In genomic region chr6:114398626-114399025, GRCm38 (mm10) we compare ENCODE assay signal across 8 mouse cellular contexts. TPM values are rescaled to one million over a fixed set of nuclear protein-coding genes. Genes with fewer than 3 reads are reported as not detected.
DNase-seq lines count a peak whose midpoint lies in the region; ATAC-seq and TF ChIP-seq lines count a peak whose summit lies in the region.

No protein-coding gene starts in this region.

- 5% methylated on average over 9 of the region's 9 CpGs for WGBS in lung, embryonic 15.5 days
- 12% methylated on average over 9 of the region's 9 CpGs for WGBS in heart, postnatal 0 days
- 3% methylated on average over 9 of the region's 9 CpGs for WGBS in midbrain, embryonic 14.5 days

- H3K4me3 ChIP-seq in lung, embryonic 15.5 days: peak overlapping the region; percentile 48; the same call in 1 of the 2 replicates
- peak overlapping the region; percentile 52 for H3K4me3 ChIP-seq in heart, postnatal 0 days (ENCODE audit: low read depth, low read length)
- 0 out of 2 replicates have a peak overlapping the region, but pooled peaks have one; percentile 50 for H3K4me3 ChIP-seq in midbrain, embryonic 14.5 days (replicated peaks; ENCODE audit: low read depth, low read length)

- no peak for DNase-seq in lung, postnatal 25 days (ENCODE audit: low spot score)
- peak; percentile 44 for DNase-seq in embryo, embryonic 9.5 days (ENCODE audit: extremely low spot score)
- no peak for DNase-seq in heart, postnatal 0 days (ENCODE audit: low spot score)
- DNase-seq in kidney, postnatal 25 days: peak; percentile 41 to 43
- DNase-seq in midbrain, embryonic 14.5 days: peak; percentile 58
- no peak for DNase-seq in spleen, postnatal 4 days (ENCODE audit: low spot score in 2 of 2)
- no peak for DNase-seq in adipocyte (ENCODE audit: low spot score)

- H3K4me1 ChIP-seq in lung, embryonic 15.5 days: peaks cover 26% of the 10 kb centered on the region
- peaks cover 12% of the 10 kb centered on the region for H3K4me1 ChIP-seq in heart, postnatal 0 days (ENCODE audit: control insufficient read depth, insufficient read depth)
- H3K4me1 ChIP-seq in midbrain, embryonic 14.5 days (ENCODE audit: control insufficient read depth, insufficient read depth, low read length): 0 out of 2 replicates have a peak, but pooled peaks cover 20% of the 10 kb centered on the region

- TF ChIP-seq CTCF in heart, postnatal 0 days (IDR thresholded peaks at IDR 0.05; ENCODE audit: low read depth): peak; percentile 16; the same call in 1 of the 2 replicates

- no peak for ATAC-seq in lung, embryonic 15.5 days (ENCODE audit: borderline replicate concordance, extremely low read depth, low FRiP score, low TSS enrichment)
- ATAC-seq in heart, postnatal 0 days (ENCODE audit: insufficient read depth, low read depth): no peak
- ATAC-seq in midbrain, embryonic 14.5 days (ENCODE audit: low FRiP score, low TSS enrichment): peak; percentile 50; the same call in 1 of the 2 replicates

- TF ChIP-seq EP300 in heart, postnatal 0 days (IDR thresholded peaks at IDR 0.05; ENCODE audit: low read depth): no peak

- H3K27ac ChIP-seq in lung, embryonic 15.5 days: no peak overlapping the region
- no peak overlapping the region for H3K27ac ChIP-seq in heart, postnatal 0 days (ENCODE audit: low read depth)
- no peak overlapping the region for H3K27ac ChIP-seq in midbrain, embryonic 14.5 days (replicated peaks; ENCODE audit: low read depth, low read length)

- no peak overlapping the region for H3K9ac ChIP-seq in lung, embryonic 15.5 days
- no peak overlapping the region for H3K9ac ChIP-seq in heart, postnatal 0 days (replicated peaks; ENCODE audit: low read depth, low read length)
- H3K9ac ChIP-seq in midbrain, embryonic 14.5 days (replicated peaks; ENCODE audit: low read length): no peak overlapping the region

- peak overlapping the region; percentile 95 for H3K4me2 ChIP-seq in lung, embryonic 15.5 days
- H3K4me2 ChIP-seq in heart, postnatal 0 days (ENCODE audit: low read depth, low read length): no peak overlapping the region
- H3K4me2 ChIP-seq in midbrain, embryonic 14.5 days (ENCODE audit: low read length): peak overlapping the region; percentile 93

- H3K27me3 ChIP-seq in lung, embryonic 15.5 days: peaks cover 63% of the 10 kb centered on the region
- H3K27me3 ChIP-seq in heart, postnatal 0 days (ENCODE audit: control insufficient read depth, insufficient read depth, low read length): peaks cover 60% of the 10 kb centered on the region
- peaks cover 31% of the 10 kb centered on the region for H3K27me3 ChIP-seq in midbrain, embryonic 14.5 days (ENCODE audit: control insufficient read depth, insufficient read depth, low read length)

- H3K9me3 ChIP-seq in lung, embryonic 15.5 days: 0 out of 2 replicates have a peak, but pooled peaks cover 4% of the 10 kb centered on the region
- no peaks in the 10 kb centered on the region for H3K9me3 ChIP-seq in heart, postnatal 0 days (replicated peaks; ENCODE audit: control insufficient read depth, low read length)
- H3K9me3 ChIP-seq in midbrain, embryonic 14.5 days (ENCODE audit: control insufficient read depth, low read length): no peaks in the 10 kb centered on the region

- no peaks in the 10 kb centered on the region for H3K36me3 ChIP-seq in lung, embryonic 15.5 days
- H3K36me3 ChIP-seq in heart, postnatal 0 days (replicated peaks; ENCODE audit: control insufficient read depth, insufficient read depth, low read length): no peaks in the 10 kb centered on the region
- H3K36me3 ChIP-seq in midbrain, embryonic 14.5 days (ENCODE audit: control insufficient read depth, insufficient read depth, low read length): no peaks in the 10 kb centered on the region

RNA-seq across cellular contexts. Expression of gene Hrh1, which starts 0.9 kb away (rescaled TPM):
- polyA plus RNA-seq in lung, embryonic 15.5 days (2015; fragmentation: Nextera tagmentation; extraction: Ambion mirVana): 0.05 TPM in 1 of 2 replicates, not detected in the other
- not detected in 2 replicates for total RNA-seq in heart, postnatal 0 days (2014; rRNA removed; ENCODE audit: low replicate concordance)
- polyA plus RNA-seq in heart, postnatal 0 days (2015; fragmentation: Nextera tagmentation; extraction: Ambion mirVana): 0.04 TPM in 1 of 2 replicates, not detected in the other
- 0.57 and 0.80 TPM in 2 replicates for polyA plus RNA-seq in midbrain, embryonic 14.5 days (2014; fragmentation: Nextera tagmentation; extraction: Ambion mirVana)

Comparison
In these comparisons a context has a peak if more than half of its experiments do, and no peak if none do; other contexts are left out.
1. DNase-seq: peak in embryo, embryonic 9.5 days (single experiment), kidney, postnatal 25 days (2 of 2) and midbrain, embryonic 14.5 days (single experiment); none in lung, postnatal 25 days (single experiment), heart, postnatal 0 days (single experiment), spleen, postnatal 4 days (0 of 2) and adipocyte (single experiment).
2. Peak in every context shown above with its lines, with median percentiles within 50 percentile points of each other: H3K4me3 ChIP-seq.